Mouse (Mus musculus) intestine, postnatal 0 days (tissue): ENCODE measurements around the gene Iqschfp. TPM values are rescaled to one million over a fixed set of nuclear protein-coding genes. Genes with fewer than 3 reads are reported as not detected.
A peak's percentile ranks its signal among the peaks of the same experiment; 100 is the strongest.

Experiments
- ATAC-seq: fragments of 200-750 bp; cut with Nextera tagmentation; 2 replicates; pipeline ENCODE4 v1.8.0; 2017; ENCODE audit warnings: mild to moderate bottlenecking, moderate TSS enrichment, moderate library complexity
- H3K27ac ChIP-seq: fragments of 300-500 bp; sonication (generic); 2 replicates; pipeline ENCODE4 v1.5.1; 2014; ENCODE audit warnings: mild to moderate bottlenecking, low read depth, low read length, moderate library complexity
- H3K27me3 ChIP-seq: fragments of 300-500 bp; sonication (generic); replicated peaks from 2 replicates; pipeline ENCODE4 v1.6.1; 2014; ENCODE audit warnings: low read length, mixed read lengths; ENCODE audit not compliant: control insufficient read depth, insufficient read depth
- H3K36me3 ChIP-seq: fragments of 300-500 bp; sonication (generic); 2 replicates; pipeline ENCODE4 v1.6.1; 2014; ENCODE audit warnings: mild to moderate bottlenecking, moderate library complexity; ENCODE audit not compliant: control insufficient read depth, insufficient read depth
- H3K4me1 ChIP-seq: fragments of 300-500 bp; sonication (generic); replicated peaks from 2 replicates; pipeline ENCODE4 v1.6.1; 2014; ENCODE audit warnings: antibody characterized with exemption, low read length, mixed read lengths; ENCODE audit not compliant: control insufficient read depth, insufficient read depth
- H3K4me2 ChIP-seq: fragments of 300-500 bp; sonication (generic); replicated peaks from 2 replicates; pipeline ENCODE4 v1.6.1; 2014; ENCODE audit warnings: low read depth, mild to moderate bottlenecking, moderate library complexity
- H3K4me3 ChIP-seq: fragments of 300-500 bp; sonication (generic); 2 replicates; pipeline ENCODE4 v1.5.1; 2014; ENCODE audit warnings: low read depth, low read length
- H3K9ac ChIP-seq: fragments of 300-500 bp; sonication (generic); 2 replicates; pipeline ENCODE4 v1.6.1; 2014; ENCODE audit warnings: mild to moderate bottlenecking, low read depth, low read length
- H3K9me3 ChIP-seq: fragments of 300-500 bp; sonication (generic); 2 replicates; pipeline ENCODE4 v1.6.1; 2016; ENCODE audit warnings: mixed run types; ENCODE audit not compliant: control insufficient read depth
- CTCF ChIP-seq: sonication (generic); IDR thresholded peaks from 2 replicates; pipeline ENCODE4 v1.5.1; 2016; ENCODE audit warnings: low read depth, mild to moderate bottlenecking, control low read depth, antibody characterized with exemption, moderate library complexity
- WGBS: fragments of 180-500 bp; shearing (Covaris S2); extraction: QIAGEN DNeasy Blood & Tissue Kit; methylation state at CpG from one replicate; pipeline ENCODE4 v1.1.7; 2014; 5-methylcytosine and 5-hydroxymethylcytosine counted together
- polyA plus RNA-seq: library from polyadenylated mRNA; unstranded; fragments of >200 nt; fragmentation: Nextera tagmentation; extraction: Ambion mirVana; gene quantifications from 2 replicates; pipeline ENCODE4 v1.2.1, GENCODE M21; 2015

Gene Iqschfp
- polyA plus RNA-seq: 0.37 TPM in 1 of 2 replicates, not detected in the other

- no peak within 1 kb of the TSS for H3K4me2 ChIP-seq
- no peak within 1 kb of the TSS for H3K27ac ChIP-seq
- no peak within 1 kb of the TSS for H3K9ac ChIP-seq
- H3K9me3 ChIP-seq: no peaks in the 10 kb centered on the region
- H3K4me3 ChIP-seq: no peak within 1 kb of the TSS
- H3K4me1 ChIP-seq: no peaks in the 10 kb centered on the region
- H3K27me3 ChIP-seq: no peaks in the 10 kb centered on the region
- TF ChIP-seq CTCF: no peak
- WGBS: 74% methylated on average over 15 of the region's 15 CpGs
- no peaks in the 10 kb centered on the region for H3K36me3 ChIP-seq
- ATAC-seq: no peak
Measured at GRCm38 (mm10) chr3:67892026-67892705, at the start of gene Iqschfp, which contains the start of gene Iqcj. Iqschfp (plus strand) TSS chr3:67892232. Iqcj (plus strand) TSS chr3:67892220.

DNA sequence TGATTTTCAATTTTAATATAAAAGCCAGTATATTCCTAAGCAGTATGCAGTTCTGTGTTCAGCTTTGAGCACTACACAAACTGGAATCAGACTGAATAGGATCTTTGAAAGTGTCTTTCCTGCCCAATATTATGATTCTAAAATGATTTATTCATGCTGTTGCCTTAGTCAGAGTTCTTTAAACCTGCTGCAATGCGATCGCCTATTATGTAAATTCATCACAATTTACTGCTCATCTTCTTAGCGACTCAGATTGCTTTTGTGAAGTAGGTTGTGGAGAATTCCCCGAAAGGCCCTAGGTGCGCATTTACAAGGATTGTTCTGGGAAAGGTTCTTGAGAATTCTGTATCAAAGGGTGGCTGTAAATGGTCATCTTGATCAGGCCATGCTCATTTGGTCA, 39.6 kb upstream of the Iqschfp start:
- TF ChIP-seq CTCF: no peak
- H3K4me3 ChIP-seq: no peak overlapping the region
- no peaks in the 10 kb centered on the region for H3K4me1 ChIP-seq
- no peak overlapping the region for H3K9ac ChIP-seq
- H3K4me2 ChIP-seq: no peak overlapping the region
- no peaks in the 10 kb centered on the region for H3K27me3 ChIP-seq
- ATAC-seq: no peak
- H3K27ac ChIP-seq: no peak overlapping the region
- no peaks in the 10 kb centered on the region for H3K36me3 ChIP-seq
- WGBS: 88% methylated on average over 5 of the region's 5 CpGs
- H3K9me3 ChIP-seq: no peaks in the 10 kb centered on the region

DNA sequence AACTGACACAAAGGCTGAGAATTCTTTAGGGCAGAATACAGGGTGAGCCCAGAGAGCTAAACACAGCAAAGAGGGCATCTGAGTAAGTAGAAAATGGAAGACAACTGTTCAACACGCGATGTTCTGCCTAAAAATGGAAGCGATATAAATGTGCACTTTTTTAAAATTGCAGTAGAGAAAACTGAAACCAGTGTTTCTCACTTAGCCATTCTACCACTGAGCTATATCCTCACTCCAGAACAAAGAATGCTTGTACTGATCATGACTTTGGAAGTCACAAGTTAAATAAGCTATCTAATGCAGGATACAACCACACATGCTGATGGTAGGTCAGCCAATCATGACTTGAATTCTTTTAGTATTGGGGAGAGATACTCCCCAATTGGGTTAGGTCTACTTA, 30.5 kb upstream of the Iqschfp start:
- Histone ChIP-seq H3K4me2 (no peak overlapping the region), H3K27me3 (no peaks in the 10 kb centered on the region), H3K27ac (no peak overlapping the region), H3K4me1 (no peaks in the 10 kb centered on the region), H3K4me3 (no peak overlapping the region), H3K9me3 (no peaks in the 10 kb centered on the region), H3K9ac (no peak overlapping the region), H3K36me3 (no peaks in the 10 kb centered on the region)
- ATAC-seq: no peak
- no peak for TF ChIP-seq CTCF
- 91% methylated on average over 3 of the region's 3 CpGs for WGBS

DNA sequence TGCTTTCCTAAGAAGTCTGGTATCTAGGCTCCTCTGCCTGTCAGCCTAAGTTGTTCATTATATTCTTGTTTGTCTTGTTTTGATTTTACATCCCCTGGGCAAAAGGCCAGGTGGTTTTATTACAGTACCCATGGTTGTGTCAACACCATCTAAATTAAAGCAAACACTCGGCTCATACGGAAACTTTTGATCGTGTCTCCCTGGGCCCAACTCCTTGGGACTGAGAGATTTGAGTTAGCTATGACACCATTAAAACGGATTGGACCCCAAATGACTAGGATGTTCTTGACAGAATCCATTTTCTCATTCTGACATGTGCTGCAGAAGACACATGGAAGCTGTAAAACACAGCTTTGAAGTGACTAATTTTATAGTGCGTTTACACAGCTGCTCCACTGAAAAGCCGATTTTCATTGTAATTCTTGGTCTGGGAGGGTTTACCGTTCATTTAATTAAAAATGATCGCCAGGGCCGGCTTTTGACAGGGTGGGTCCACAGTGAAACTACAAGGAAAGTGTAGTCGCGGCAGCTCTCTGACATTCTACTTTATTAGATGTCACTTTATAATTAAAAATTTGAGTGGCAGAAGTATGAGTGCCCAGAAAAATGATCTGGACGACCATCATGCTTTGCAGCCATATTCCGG, 24.5 kb upstream of the Iqschfp start:
- WGBS: 36% methylated on average over 13 of the region's 13 CpGs
- Histone ChIP-seq H3K36me3 (no peaks in the 10 kb centered on the region), H3K4me1 (no peaks in the 10 kb centered on the region), H3K27me3 (no peaks in the 10 kb centered on the region), H3K4me3 (no peak overlapping the region), H3K9me3 (no peaks in the 10 kb centered on the region), H3K27ac (no peak overlapping the region), H3K9ac (no peak overlapping the region), H3K4me2 (no peak overlapping the region)
- ATAC-seq: peak; percentile 70
- no peak for TF ChIP-seq CTCF

DNA sequence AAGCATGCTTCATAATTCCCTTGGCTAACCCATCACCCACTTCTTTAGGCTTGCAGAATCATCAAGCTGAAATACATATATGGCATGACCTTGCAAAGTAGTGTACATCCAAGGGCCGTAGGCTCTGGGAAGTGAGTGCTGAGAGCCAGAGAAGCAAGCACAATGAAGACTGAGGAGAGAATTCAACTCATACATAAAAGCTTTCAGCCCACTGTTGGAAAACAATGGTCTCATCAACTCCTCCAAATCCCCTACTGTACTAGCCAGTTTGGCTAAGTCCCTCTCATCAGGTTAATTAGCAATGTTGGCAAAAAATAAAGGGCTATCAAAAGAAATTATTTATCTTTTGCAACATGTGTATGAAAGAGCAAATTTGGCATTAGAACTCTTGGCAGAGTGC, 22.6 kb upstream of the Iqschfp start:
- Histone ChIP-seq H3K9ac (no peak overlapping the region), H3K4me3 (no peak overlapping the region), H3K4me1 (no peaks in the 10 kb centered on the region), H3K4me2 (no peak overlapping the region), H3K36me3 (no peaks in the 10 kb centered on the region), H3K27ac (no peak overlapping the region), H3K9me3 (no peaks in the 10 kb centered on the region), H3K27me3 (no peaks in the 10 kb centered on the region)
- no peak for ATAC-seq
- 95% methylated on average over 1 of the region's 1 CpGs for WGBS
- TF ChIP-seq CTCF: no peak

DNA sequence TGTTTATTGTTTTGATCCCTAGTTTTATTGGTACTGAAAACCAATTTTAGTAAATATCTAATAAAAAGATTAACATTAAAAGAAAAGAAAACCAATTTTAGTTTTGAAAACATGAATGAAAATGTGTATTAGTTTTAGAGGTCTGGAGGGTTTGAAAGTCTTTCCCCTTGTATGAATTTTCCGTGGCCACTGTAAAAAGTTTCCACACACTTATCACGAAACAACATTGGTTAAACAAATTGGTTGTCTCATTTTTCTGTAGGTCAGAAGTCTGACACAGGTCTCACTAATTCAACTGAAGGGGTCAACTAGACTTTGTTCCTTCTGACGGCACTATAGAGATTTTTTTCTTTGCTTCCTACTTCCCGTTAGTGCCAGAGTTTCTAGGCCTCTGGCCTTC, 14.8 kb upstream of the Iqschfp start:
- 64% methylated on average over 4 of the region's 4 CpGs for WGBS

More for the DNA sequence above, 14.8 kb upstream of the Iqschfp start:
- H3K27me3 ChIP-seq: no peaks in the 10 kb centered on the region
- H3K9me3 ChIP-seq: no peaks in the 10 kb centered on the region
- H3K9ac ChIP-seq: no peak overlapping the region
- H3K36me3 ChIP-seq: no peaks in the 10 kb centered on the region
- H3K4me1 ChIP-seq: no peaks in the 10 kb centered on the region
- no peak overlapping the region for H3K4me2 ChIP-seq
- no peak for TF ChIP-seq CTCF
- no peak for ATAC-seq
- no peak overlapping the region for H3K27ac ChIP-seq
- no peak overlapping the region for H3K4me3 ChIP-seq
